Comparison of ENCODE assay signal across 16 mouse cellular contexts in genomic region chr1:192431423-192431822, GRCm38 (mm10).
"Had no signal": no experiment of that assay in that cellular context is flagged by ENCODE, and none has a peak within 500 bp of the region (broad histone marks: within the 10 kb centered on the region; RNA-seq: fewer than 3 reads in every experiment).

No protein-coding gene starts in this region.

- H3K27ac ChIP-seq: neural tube, embryonic 12.5 days; neural tube, embryonic 13.5 days; stomach, embryonic 15.5 days; stomach, postnatal 0 days had no signal

- H3K4me1 ChIP-seq: neural tube, embryonic 12.5 days; neural tube, embryonic 13.5 days; stomach, embryonic 15.5 days had no signal

- H3K4me3 ChIP-seq: neural tube, embryonic 12.5 days; neural tube, embryonic 13.5 days; stomach, embryonic 15.5 days had no signal

- H3K9me3 ChIP-seq: neural tube, embryonic 12.5 days; neural tube, embryonic 13.5 days; stomach, embryonic 15.5 days had no signal

- H3K36me3 ChIP-seq: neural tube, embryonic 12.5 days; neural tube, embryonic 13.5 days; stomach, embryonic 15.5 days had no signal

- DNase-seq: retina, postnatal 1 day; right cerebral cortex, adult 18-20 months; right cerebral cortex, postnatal 14 days; right cerebral cortex, postnatal 25 days; right cerebral cortex, postnatal 4 days; spleen, adult 18-20 months; thymus, adult 18-20 months; thymus, adult 2 months; thymus, postnatal 14 days; thymus, postnatal 25 days; thymus, postnatal 36 days; thymus, postnatal 4 days had no signal

- H3K9ac ChIP-seq: neural tube, embryonic 12.5 days; neural tube, embryonic 13.5 days; stomach, embryonic 15.5 days had no signal

- H3K27me3 ChIP-seq: neural tube, embryonic 12.5 days; neural tube, embryonic 13.5 days; stomach, embryonic 15.5 days had no signal

- H3K4me2 ChIP-seq: neural tube, embryonic 12.5 days; neural tube, embryonic 13.5 days; stomach, embryonic 15.5 days had no signal
